Mouse (Mus musculus) stomach, postnatal 0 days (tissue): Measurements from ENCODE around the gene 6820408C15Rik.

Experiments
- CTCF ChIP-seq: IDR thresholded peaks from 2 replicates; pipeline ENCODE4 v1.5.1; 2016; ENCODE audit warnings: antibody characterized with exemption, low read depth, mild to moderate bottlenecking, moderate library complexity
- EP300 ChIP-seq: optimal IDR thresholded peaks from 2 replicates; pipeline ENCODE3; 2016; ENCODE audit warnings: antibody characterized with exemption

DNA sequence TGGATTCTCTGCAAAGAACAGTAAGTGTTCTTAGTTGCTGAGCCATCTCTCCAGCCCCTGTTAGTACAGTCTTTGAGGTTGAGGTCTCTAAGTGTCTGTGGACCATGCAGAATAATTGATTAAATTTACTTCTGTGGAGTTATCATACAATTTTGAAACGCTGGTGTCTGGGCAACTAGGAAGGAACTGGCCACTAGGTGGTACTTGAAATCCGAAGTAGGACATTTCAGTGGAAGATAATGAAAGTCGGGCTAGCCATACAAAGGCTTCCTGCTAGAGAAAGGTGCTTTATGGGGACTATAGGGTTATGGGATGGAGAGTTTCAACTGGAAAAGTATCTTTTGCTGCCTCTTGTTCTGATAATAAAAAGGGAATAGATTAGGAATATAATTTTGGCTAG, 57.0 kb downstream of the 6820408C15Rik start:
- peak; percentile 51 for TF ChIP-seq CTCF
- no peak for TF ChIP-seq EP300
